Mouse (Mus musculus) ovary, postnatal 14 days (tissue): Measurements from ENCODE around the gene Rars2.
"Not testable (repeated sequence)": the region's sequence is repeated elsewhere in the genome, so short reads cannot be mapped to it uniquely, and the experiment has no call there.

Experiments used
- DNase-seq: peaks from one replicate; pipeline ENCODE4 v3.0.0; 2022; ENCODE audit warnings: low spot score

The Rars2 gene

DNA sequence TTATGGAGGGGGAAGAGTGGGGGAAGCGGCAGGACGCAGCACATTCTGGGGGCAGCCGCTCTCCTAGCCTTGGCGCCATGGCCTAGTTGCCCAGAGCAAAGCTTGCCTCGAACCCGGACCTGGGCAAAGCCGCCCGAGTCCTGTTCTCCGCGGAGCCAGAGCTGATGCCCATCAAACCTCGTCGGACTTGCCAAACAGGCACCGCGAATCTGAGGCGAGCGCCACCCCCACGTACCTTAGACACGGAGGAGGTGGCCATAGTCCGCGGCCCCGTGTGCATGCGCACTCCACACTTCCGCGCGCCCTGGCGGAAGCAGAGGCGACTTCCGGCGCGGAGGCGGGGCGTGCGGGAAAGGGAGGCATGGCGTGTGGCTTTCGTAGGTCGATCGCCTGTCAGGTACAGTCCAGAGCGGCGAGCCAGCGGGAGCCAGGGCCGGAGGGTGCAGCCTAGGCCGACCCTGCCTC lies at the start of gene Rars2, which contains the start of gene Orc3:
TSS of gene Rars2 (plus strand) at position 328 of the 465 bp plus-strand sequence.
TSS of gene Orc3 (minus strand) at position 315 of the 465 bp plus-strand sequence.
- DNase-seq = peak; percentile 84

DNA sequence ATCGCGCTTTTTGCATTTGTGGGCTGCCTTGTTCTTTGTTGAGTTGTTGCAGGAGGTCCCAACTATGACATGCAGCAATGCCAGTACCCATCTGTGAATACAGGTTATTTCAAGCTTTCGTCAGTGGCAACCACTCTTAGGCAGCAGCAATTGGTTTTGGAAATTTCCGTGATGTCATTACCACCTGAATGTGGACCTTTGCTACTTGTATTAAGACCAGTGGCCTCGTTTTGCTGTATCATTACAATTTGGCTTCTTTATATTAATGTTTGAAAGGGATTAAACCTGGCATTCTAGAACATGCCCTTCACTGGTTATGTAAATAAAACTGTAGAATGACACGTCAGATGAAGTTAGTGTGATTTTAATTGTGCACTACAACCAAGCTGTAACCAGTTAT lies 48.5 kb upstream of the Rars2 start:
- no peak for DNase-seq

DNA sequence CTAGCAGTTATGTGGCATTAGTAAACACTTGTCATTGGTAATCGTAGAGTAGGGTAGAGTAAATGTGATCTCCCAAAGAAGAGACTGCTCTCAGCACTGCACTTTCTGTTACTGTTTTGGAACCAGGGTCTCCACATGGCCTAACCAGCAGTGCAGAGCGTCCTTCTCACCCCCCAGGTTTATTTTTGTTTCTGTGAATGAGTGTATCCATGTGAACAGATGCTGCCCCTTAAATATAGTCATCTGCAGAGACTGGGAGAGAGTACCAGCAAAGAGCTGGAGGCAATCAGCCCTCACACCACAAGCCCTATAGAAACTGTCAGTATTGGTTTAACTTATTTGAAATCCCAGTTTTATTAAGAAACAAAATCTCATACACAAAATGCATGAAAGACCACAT lies 41.9 kb upstream of the Rars2 start:
- DNase-seq = no peak

DNA sequence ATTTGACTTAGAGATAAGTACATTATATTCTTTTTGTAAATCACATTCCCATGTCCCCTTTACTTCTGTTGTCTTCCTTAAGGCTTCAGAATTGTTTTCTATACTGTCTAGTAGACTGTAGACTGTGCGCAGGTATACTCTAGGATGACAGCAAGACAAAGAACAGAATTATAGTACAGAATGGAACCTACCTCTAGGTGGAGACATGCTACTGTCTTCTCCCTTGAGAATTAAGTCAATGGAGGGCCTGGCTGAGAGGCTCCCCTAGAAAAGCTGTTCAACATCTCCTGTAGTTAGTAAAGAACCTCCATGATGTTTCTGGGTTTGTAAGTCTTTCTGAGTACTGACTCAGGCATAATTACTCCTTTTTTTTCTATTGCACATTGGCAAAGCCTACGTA lies 37.7 kb upstream of the Rars2 start:
- DNase-seq = no peak

DNA sequence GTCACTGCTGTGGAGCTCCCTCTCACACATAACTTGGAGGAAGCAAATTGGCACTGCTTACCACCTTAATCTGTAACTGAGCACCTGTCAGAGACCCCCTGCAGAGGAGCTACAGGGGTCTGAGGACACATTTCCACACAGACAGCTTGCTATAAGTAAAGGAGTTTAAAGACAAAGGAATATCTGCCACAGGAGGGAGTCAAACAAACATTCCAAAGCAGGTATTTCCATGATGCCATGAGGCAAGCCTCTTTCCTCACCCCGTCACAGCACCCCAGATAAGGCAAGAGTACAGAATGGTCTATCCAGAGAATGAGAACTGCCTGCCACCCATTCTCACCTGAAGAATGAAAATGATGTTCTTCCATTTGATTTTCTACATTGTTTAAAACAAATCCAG lies 35.5 kb upstream of the Rars2 start:
- DNase-seq = no peak

DNA sequence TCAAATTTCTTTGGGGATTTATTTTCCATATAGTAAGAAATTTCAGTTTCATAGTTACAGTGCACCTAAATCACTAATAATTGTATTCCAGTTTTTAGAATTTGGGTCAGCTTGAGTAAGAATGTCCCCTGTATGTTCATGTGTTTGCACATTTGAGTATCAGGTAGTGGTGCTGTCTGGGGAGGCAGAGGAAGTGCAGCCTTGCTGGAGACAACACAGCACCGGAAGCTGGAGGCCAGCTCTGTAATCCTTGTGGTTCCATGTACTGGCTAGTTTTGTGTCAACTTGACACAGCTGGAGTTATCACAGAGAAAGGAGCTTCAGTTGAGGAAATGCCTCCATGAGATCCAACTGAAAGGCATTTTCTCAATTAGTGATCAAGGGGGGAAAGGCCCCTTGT lies 33.3 kb upstream of the Rars2 start:
- DNase-seq = not testable (repeated sequence)

DNA sequence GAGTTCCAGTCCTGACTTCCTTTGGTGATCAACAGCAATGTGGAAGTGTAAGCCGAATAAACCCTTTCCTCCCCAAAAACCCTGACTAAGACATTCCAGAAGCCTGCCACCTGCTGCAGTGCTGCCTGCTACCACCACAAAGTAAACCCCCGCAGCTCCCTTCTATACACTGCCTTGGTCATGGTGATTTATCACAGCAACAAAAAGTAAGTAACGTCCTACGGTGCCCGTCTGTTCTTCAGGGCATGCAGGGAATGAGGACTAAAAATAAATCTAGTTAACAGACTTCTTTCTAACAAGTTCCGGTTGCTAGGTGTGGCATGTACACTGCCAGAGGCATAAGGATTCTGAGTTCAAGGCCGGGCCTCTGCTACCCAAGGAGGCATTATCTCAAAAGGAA lies 32.8 kb upstream of the Rars2 start:
- no peak for DNase-seq

DNA sequence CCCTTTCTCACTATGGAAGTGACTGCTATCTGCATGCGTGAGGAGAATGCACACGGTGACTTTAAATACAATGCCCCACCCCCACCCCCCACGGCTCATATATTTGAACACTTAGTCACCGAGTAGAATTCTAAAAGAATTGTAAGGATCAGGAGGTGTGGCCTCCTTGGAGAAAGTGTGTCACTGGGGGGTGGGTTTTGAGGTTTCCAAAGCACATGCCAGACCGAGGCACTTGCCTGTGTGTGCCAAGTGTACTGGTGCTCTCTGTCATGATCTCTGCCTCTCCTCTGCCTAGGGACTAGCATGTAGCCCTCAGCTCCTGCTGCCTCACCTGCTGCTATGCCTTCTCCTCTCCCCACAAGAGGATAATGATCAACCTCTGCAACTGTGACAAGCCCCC lies 32.3 kb upstream of the Rars2 start:
- no peak for DNase-seq

DNA sequence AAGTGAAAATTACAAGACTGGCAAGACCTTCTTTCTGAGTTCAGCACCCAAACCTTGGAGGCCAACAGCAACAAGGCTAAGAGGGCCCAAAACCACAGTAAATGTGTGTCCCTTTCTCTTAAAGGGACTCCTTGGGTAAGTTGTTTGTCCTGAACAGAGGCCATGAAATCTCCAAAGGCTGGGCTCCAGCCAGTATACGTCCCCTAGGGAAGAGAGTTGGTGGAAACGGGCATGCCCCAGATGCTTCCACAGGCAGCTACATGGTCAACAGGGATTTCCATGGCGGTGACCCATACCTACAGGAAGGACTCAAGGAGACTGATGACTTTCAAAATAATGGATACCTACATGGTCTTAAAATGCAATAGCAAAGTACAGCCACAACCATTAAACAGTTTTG lies 31.3 kb upstream of the Rars2 start:
- no peak for DNase-seq

DNA sequence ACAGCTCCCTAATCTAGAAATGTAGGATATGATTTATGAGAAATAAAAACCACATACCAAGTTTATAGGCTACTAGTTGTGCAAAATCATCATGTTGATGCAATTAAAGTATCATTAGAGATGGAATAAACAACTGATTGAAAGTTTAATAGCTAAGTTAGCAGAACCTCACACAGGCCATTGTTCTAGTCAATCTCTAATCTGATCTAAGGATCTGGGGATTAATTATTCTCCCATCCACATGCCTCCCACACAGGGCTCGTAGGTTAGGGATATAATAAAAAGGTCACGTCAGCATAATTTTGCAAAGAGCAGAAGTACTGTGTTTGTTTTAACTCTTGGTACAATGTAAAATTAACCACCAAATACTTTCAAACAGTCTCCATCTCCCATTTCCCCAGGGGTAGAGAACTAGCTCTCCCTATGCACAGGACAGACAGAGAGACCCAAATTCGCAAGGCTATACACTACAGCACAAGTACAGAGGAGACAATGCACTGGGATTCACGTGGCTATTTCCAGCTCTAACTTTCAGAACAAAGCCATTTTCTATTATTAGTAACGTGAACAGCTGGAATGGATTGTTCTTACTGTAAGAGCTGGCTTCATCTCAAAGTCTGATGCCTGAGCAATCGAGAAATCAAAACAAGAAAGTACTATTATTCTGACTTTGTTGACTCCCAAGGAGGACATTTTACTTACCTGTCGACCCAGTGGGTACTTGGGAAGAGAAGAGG lies 29.7 kb upstream of the Rars2 start:
- no peak for DNase-seq

DNA sequence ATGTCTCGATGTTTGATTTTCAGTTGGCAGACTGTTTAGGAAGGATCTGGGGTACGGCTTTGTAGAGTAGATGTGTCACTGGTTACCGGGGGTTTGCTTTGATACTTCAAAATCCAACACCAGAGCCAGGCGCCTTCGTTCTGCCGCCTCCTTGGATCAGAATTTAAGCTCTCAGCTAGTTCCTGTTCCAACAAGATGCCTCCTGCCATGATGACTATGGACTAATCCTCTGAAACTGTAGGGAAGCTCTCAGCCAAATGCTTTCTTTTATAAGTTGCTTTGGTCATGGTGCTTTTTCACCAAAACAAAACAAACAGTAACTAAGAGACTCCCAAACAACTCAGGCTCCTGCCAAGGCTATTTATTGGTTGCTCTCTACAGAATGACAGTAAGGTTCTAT lies 11.6 kb upstream of the Rars2 start:
- DNase-seq = no peak

DNA sequence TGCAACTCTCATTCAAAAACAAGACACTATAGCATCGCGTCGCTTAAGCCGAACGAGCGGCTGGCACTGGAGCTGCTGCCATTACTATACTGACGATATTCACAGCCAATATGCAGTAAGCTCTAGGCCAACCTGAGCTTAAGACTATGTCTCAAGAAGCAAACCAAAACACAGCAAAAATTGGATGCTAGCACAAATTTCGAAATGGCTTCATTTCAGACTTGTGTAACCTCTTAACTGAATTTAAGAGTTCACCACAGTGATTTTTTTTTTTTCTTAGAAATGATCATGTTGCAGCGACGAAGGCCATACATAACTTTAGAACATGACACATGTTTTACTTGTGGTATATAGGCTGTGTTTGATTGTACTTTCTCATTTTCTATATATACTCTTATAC lies 8.1 kb upstream of the Rars2 start:
- no peak for DNase-seq

DNA sequence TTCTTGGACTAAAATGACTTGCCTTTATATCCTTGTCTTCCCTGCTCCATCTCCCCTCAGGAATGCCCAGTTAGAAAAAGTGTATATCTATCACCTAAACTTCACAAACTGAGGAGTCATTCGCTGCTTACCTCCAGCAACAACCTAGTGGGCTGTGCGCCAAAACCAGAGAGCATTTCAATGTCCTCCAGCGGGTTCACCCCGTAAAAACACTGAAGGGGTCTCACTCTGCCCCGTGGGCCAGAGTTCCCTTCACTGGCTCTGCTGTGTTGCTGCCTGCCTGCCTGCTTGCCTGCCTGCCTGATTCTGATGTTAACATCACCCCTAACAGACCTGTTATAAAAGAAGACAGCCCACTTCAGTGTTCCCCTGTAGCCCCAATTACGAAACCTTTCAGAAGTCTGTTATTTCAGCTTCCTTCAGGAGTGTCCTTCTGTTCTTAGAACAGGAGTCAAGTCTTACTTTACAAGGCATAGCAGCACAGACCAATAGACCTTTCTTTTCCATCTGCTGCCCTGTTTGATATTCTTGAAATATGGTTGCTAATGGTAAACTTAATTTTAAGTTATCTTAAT lies 1.1 kb upstream of the Rars2 start:
- DNase-seq = no peak

DNA sequence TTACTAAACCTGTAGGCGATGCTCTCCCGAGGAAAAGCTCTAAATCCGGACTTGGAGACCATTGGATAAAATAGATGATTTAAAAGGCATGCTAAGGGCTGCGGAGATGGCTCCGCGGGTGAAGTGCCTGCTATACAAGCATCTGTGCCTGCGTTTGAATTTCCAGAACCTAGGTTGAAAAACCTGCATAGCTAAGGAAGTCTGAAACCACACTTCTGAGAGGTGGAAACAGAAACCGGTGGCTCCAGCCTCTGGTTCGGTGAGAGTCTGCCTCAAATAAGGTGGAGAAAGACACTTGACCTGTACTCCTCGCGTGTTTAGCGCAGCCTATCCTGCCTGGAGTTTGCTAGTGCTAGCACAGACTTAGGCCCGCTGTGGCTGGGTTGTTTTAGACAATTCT lies 546 bp downstream of the Rars2 start:
- no peak for DNase-seq

DNA sequence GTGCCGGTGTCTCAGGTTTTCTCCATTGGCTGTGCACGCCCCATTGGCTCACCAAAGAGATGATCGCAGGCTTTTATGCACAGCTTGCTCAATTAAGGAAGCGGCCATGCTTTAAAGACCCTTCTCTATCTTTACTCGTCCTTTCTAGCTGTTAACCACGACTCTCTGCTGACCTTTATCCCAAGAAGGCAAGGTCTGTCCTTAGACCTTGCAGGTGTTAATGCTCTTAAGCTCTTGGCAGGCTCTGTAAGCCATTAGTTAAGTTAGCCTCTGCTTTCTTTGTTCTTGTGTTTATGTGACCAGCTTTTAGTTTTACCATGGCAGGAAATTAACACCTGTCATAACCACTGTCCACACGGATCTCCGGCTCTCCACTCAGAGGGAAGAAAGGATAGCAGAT lies 1.4 kb downstream of the Rars2 start:
- no peak for DNase-seq

DNA sequence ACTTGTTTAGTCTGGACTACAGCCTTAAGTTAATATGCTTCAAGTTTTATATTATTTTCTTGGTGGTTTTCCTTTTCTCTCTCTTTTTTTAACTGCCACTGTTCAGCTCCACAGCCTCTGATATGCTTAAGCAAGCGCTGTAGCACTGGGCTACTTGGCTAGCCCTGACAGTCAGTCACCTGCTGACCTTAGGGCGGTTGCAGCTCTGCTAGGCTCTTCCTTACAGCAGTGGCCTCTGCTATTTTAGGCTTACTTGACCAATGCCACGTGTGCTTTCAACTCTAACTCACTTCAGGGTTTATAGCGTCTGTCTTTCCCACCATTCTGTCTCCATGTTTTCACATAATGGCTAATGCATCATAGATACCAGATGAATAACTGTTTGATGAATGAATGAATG lies 10.8 kb downstream of the Rars2 start:
- DNase-seq = no peak

DNA sequence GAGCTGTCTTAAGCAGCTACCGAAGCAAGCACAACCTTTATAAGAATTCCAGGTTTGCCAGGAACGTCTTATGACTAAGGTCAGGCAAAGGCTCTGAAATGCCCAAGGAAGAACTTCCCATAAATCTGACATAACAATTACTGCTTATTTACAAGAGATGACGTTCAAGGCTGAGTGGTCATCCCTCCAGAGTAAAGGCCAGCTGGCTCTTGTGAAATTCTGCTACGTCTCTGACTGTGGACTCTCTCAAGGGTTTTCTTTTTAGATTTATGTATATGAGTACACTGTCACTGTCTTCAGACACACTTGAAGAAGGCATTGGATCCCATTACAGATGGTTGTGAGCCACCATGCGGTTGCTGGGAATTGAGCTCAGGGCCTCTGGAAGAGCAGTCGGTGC lies 11.6 kb downstream of the Rars2 start:
- no peak for DNase-seq

DNA sequence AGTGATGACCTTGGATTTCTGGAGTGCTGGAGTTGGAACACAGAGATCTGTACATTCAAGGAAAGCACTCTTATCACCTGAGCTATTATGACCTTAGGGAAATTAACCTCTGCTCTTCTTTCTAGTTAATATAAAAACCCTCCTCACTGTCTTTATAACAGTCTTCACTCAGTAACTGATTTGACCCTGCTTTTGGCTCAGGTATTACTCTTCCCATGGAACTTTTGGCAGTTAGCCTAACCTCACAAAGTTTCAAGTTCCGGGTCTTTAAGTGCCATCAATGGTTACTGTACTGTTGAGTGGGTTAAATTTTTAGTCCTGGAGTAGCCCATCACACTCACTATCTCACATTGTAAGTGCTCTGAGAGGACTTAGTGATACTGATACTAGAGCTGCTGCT lies 15.2 kb downstream of the Rars2 start:
- no peak for DNase-seq

DNA sequence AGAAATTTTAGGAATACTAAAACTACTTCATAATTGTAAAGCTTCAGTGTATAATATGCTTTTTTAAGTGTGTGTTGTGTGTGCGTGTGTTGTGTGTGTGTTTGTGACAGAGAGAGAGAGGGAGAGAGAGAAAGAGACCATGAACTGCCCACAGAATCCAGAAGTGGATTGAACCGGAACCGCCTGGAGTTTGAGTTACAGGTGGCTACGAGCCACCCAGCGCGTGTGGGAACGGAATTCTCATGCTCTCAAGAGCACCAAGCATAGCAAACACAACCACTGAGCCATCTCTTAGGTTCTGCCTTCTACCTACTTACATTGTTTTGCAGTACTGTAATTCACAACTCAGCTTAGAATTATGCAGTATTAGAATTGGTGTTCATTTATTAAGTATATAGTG lies 19.4 kb downstream of the Rars2 start:
- DNase-seq = no peak

DNA sequence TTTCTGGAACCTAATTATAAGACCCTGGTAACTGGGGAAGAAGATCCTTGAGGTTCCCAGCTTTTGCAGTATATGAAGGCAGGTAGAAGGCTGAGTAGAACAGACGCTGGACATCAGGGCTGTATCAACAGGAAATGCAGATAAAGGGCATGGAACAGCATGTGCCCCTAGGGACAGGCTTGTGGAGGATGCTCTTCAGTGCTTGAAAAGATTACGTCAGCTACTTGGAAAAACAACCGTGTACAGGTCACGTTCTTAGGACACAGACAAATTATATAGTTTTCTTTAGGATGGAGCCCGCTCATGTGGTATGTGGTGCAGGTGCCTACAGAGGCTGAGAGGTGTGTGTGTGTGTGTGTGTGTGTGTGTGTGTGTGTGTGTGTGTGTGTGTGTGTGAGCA lies 21.3 kb downstream of the Rars2 start:
- no peak for DNase-seq

DNA sequence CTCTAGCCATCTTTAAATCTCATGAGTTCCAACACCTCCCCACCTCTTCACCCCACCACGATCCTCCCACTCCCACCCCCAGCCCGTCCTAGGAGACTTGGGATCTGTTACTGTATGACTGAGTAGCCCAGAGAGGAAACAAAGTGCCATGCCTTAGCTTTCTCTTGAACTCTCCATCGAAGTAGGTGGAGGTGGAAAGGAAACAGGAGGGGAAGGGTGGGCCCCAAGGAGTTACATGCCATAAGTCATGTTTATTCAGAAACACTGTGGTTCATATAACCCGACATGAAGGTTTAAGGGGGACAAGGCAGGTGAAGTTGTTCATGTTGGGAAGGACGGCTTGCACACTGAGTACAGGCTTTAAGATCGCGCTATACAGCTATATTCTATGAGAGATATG lies 22.6 kb downstream of the Rars2 start:
- no peak for DNase-seq

DNA sequence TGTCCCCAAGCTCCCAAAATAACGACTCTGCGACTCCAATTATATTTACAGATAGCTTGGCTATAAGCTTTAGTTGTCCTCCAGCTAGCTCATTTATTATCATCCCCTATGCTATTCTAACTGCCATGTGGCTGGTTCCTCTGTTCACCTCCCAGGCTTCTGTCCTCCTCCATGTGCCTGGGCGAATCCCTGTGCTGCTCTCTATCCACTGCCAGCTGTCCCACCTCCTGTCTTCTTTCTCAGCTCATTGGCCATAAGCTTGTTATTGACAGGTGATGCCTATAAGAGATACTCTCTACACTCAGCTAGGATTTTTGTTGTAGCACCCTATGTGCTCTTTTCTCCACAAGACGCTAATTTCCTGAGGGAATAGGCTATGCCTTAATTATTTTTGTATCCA lies 23.1 kb downstream of the Rars2 start:
- DNase-seq = no peak

DNA sequence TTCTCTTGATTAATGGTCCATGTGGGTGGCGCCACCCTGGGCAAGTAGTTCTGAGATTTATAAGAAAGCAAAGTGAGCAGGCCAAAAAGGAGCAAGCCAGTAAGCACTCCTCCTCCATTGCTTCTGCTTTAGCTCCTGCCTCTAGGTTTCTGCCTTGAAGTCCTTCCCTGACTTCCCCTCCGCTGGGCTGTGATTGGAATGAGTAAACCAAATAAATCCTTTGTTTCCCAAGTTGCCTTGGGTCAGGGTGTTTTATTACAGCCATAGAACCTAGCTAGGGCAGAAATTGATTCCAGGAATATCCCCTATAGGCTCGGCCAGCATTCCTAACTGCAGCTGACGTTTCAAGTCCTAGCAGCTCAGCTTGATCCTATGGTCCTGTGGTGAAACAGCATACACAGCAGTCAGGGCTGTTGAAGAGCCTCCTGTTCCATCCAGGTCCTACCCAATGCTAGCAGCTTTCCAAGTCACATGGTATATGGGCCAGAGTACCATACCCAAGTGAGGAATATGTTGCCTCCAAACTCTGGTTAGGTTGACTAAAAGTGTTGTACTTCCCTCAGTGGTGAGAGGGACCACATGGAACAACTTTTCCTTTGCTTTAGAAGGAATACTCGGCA lies 25.1 kb downstream of the Rars2 start:
- DNase-seq = no peak

DNA sequence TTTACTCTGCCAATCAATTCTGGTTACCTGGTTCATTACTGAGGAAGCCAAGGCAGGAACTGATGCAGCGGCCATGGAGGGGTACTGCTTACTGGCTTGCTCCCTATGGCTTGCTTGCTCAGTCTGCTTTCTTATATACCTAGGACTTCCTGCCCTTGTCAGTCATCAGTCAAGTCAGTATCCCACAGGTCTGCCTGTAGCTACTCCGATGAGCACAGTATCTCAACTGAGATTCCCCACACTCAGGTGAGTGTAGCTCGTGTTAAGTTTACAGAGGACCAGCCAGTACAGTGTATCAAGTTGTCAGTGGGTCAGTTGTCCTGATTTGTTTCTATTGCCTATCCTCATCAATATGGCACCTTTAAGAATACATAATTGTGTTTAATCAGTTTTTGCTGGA lies 26.0 kb downstream of the Rars2 start:
- DNase-seq = no peak
